Mouse (Mus musculus) hindbrain, embryonic 13.5 days (tissue): ENCODE results near the gene Usp40. TPM values are rescaled to one million over a fixed set of nuclear protein-coding genes. Genes with fewer than 3 reads are reported as not detected.

ENCODE experiments used
- ATAC-seq: fragments of 200-750 bp; cut with Nextera tagmentation; 2 replicates; pipeline ENCODE4 v1.8.0; 2017; ENCODE audit warnings: moderate TSS enrichment; ENCODE audit not compliant: low FRiP score
- H3K27ac ChIP-seq: fragments of 300-500 bp; sonication (generic); 2 replicates; pipeline ENCODE4 v1.5.1; 2015; ENCODE audit warnings: inconsistent platforms, mild to moderate bottlenecking, moderate library complexity
- H3K27me3 ChIP-seq: fragments of 300-500 bp; sonication (generic); 2 replicates; pipeline ENCODE4 v1.6.1; 2015; ENCODE audit warnings: mild to moderate bottlenecking, inconsistent platforms
- H3K36me3 ChIP-seq: fragments of 300-500 bp; sonication (generic); 2 replicates; pipeline ENCODE4 v1.6.1; 2015; ENCODE audit warnings: mild to moderate bottlenecking, inconsistent platforms
- H3K4me1 ChIP-seq: fragments of 300-500 bp; sonication (generic); replicated peaks from 2 replicates; pipeline ENCODE4 v1.6.1; 2015; ENCODE audit warnings: inconsistent platforms
- H3K4me2 ChIP-seq: fragments of 300-500 bp; sonication (generic); 2 replicates; pipeline ENCODE4 v1.6.1; 2015; ENCODE audit warnings: inconsistent platforms, mild to moderate bottlenecking, moderate library complexity
- H3K4me3 ChIP-seq: fragments of 300-500 bp; sonication (generic); 2 replicates; pipeline ENCODE4 v1.5.1; 2015; ENCODE audit warnings: mild to moderate bottlenecking, inconsistent platforms
- H3K9ac ChIP-seq: fragments of 300-500 bp; sonication (generic); 2 replicates; pipeline ENCODE4 v1.6.1; 2015; ENCODE audit warnings: mild to moderate bottlenecking, inconsistent platforms
- H3K9me3 ChIP-seq: fragments of 300-500 bp; sonication (generic); 2 replicates; pipeline ENCODE4 v1.6.1; 2016; ENCODE audit warnings: inconsistent platforms
- WGBS: fragments of 180-500 bp; shearing (Covaris S2); methylation state at CpG from one replicate; pipeline ENCODE4 v1.1.7; 2015; 5-methylcytosine and 5-hydroxymethylcytosine counted together
- microRNA-seq: library from miRNA; unstranded; fragments of <30 nt; microRNA quantifications from one replicate; pipeline ENCODE4, GENCODE M21; 2016
- polyA plus RNA-seq: library from polyadenylated mRNA; unstranded; fragments of >200 nt; fragmentation: Nextera tagmentation; extraction: Ambion mirVana; gene quantifications from 2 replicates; pipeline ENCODE4 v1.2.1, GENCODE M21; 2015

Gene Usp40
- polyA plus RNA-seq, 1 experiment from 2014 or later: 26.6 TPM

DNA sequence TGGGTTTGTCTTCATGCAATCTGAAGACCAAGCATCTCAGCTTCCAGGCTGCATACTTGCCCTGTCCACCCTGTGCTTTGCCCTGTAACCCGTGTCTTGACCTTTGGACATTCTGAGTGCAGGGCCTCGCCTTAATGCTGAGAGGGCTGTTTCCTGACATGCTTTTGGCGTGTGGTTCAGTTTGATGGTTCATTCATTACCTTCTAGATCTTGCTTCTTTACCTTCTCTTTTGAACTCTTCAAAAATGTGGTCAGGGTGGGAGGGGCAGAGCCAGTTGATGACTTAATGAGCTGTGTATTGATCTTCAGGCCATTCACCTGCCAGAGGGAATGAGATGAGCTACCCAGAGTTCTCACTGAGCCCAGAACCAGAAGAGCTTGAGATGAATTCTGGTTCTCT, 99.6 kb downstream of the Usp40 start:
- H3K4me1 ChIP-seq: no peaks in the 10 kb centered on the region
- H3K9ac ChIP-seq: no peak overlapping the region
- peaks cover 5% of the 10 kb centered on the region; the same call in 1 of the 2 replicates for H3K36me3 ChIP-seq
- no peaks in the 10 kb centered on the region for H3K27me3 ChIP-seq
- H3K27ac ChIP-seq: no peak overlapping the region
- H3K4me3 ChIP-seq: no peak overlapping the region
- no peaks in the 10 kb centered on the region for H3K9me3 ChIP-seq
- ATAC-seq: no peak
- 89% methylated on average over 3 of the region's 3 CpGs for WGBS
- H3K4me2 ChIP-seq: no peak overlapping the region

DNA sequence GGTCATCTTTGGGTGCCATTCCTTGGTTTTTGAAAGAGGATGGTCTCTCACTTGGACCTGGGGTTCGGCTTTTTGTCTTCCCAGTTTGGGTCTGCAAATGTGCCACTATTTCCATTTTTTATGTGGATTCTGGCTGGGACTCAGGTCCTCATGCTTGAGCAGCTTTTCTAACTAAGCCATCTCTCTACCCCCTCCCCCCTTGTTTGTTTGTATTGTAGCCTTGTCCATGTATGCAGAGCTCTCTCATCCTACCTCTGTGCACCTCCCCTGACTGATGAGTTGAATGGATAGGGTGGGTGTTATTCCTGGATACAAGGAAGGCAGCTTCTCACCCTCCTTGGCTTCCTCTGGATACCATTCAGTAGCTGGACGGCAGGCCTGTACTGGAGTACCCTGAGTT, 100.3 kb downstream of the Usp40 start:
- no peak overlapping the region for H3K27ac ChIP-seq
- H3K9me3 ChIP-seq: no peaks in the 10 kb centered on the region
- peaks cover 5% of the 10 kb centered on the region; the same call in 1 of the 2 replicates for H3K36me3 ChIP-seq
- no peaks in the 10 kb centered on the region for H3K4me1 ChIP-seq
- 94% methylated on average over 2 of the region's 2 CpGs for WGBS
- ATAC-seq: no peak
- no peaks in the 10 kb centered on the region for H3K27me3 ChIP-seq
- H3K4me2 ChIP-seq: no peak overlapping the region
- no peak overlapping the region for H3K9ac ChIP-seq
- no peak overlapping the region for H3K4me3 ChIP-seq

DNA sequence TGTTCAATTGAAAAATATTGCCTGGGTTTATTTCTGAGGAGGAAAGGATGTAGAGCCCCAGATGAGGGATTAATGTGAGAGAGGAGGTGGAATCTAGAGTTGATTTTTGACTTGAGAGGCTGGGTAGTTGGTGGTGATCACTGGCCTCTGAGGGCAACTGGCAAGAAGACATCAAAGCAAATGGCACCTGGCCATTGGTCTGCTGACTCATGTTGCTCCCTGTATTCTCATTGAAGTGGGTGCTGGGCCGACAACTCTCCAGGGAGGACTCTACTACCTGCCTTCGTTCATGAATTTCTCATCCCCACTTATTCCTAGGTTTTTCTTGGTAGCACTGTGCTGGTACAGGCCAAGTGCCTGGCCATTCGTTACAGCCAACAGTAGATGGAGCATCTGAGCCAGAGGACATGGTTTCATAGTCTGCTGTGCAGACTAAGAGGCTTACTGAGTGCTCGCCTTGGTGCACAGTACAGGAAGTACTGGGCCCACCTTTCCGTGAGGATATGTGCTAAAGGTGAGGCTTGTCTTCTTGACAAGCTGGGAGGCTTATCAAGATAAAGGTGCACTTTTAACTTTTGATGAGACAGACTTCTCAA, 101.9 kb downstream of the Usp40 start:
- no peak for ATAC-seq
- no peak overlapping the region for H3K9ac ChIP-seq

DNA sequence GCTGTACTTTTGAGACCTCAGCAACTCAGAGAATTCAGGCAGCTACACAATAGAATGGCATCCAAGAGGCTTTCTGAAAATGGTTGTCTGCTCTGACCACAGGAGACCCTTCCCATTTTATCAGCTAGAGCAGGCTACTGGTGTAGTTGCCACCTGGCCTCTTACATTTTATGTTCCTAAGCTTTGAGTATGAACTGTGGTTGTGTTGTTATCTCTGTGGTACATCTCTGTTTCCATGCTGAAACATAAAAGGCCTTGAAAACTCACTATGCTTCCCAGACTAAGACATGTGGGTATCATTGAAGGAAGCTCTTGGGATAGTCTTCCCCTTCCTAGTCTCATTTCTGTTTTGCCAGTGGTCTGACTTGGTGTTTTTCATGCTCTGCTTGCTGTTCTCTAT, 106.2 kb downstream of the Usp40 start:
- Histone ChIP-seq H3K27ac (no peak overlapping the region), H3K9ac (no peak overlapping the region), H3K4me3 (no peak overlapping the region), H3K9me3 (no peaks in the 10 kb centered on the region), H3K36me3 (no peaks in the 10 kb centered on the region; the same call in 1 of the 2 replicates), H3K4me2 (no peak overlapping the region), H3K27me3 (no peaks in the 10 kb centered on the region), H3K4me1 (no peaks in the 10 kb centered on the region)
- ATAC-seq: no peak

More for the DNA sequence above, 101.9 kb downstream of the Usp40 start:
- no peaks in the 10 kb centered on the region for H3K27me3 ChIP-seq
- no peaks in the 10 kb centered on the region for H3K4me1 ChIP-seq
- no peak overlapping the region for H3K27ac ChIP-seq
- 89% methylated on average over 5 of the region's 5 CpGs for WGBS
- H3K9me3 ChIP-seq: no peaks in the 10 kb centered on the region
- no peak overlapping the region for H3K4me3 ChIP-seq
- H3K36me3 ChIP-seq: peaks cover 5% of the 10 kb centered on the region; the same call in 1 of the 2 replicates
- no peak overlapping the region for H3K4me2 ChIP-seq

DNA sequence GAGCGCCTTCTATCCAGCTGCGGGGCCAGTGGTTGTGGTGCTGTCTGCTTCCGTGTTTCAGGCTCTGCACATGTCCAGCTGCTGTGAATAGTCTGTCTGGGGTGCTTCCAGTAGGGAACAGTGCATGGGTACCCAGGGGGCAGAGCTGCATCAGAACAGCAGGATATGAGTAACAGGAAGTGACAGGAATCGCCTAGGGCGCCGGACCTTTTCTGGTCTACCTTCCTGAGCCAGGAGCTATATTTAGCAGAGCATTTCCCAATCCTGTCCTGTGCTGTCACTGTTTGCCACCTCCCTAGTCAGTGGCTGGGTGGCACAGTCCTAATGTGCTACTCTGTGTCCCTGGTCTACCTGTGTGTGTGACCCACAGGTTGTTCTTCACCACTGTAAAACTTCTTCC, 107.4 kb downstream of the Usp40 start:
- Histone ChIP-seq H3K27ac (no peak overlapping the region), H3K9me3 (no peaks in the 10 kb centered on the region), H3K4me3 (no peak overlapping the region), H3K9ac (no peak overlapping the region), H3K4me2 (no peak overlapping the region), H3K4me1 (no peaks in the 10 kb centered on the region), H3K36me3 (no peaks in the 10 kb centered on the region; the same call in 1 of the 2 replicates), H3K27me3 (no peaks in the 10 kb centered on the region)
- no peak for ATAC-seq
- 87% methylated on average over 6 of the region's 6 CpGs for WGBS

DNA sequence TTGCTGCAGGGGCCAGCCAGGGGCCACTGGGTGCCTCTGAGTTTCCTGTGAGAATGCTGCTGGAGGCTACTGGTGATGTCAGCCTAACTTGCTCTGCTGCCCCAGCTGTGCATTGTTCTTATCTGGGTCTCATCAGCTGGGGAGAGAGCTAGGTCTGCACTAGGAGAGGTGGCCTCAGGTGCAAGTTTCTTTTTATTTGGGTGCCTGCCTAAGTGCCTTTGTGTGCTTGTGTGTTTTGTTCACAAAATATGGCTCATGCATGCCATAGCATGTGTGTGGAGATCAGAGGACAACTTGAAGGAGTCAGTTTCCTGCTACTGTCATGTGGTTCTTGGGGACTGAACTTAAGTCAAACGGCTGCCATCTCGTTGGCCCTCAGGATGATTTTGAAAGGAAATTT, 108.7 kb downstream of the Usp40 start:
- WGBS: 83% methylated on average over 2 of the region's 2 CpGs
- Histone ChIP-seq H3K9me3 (no peaks in the 10 kb centered on the region), H3K36me3 (no peaks in the 10 kb centered on the region; the same call in 1 of the 2 replicates), H3K9ac (no peak overlapping the region), H3K4me2 (no peak overlapping the region), H3K4me3 (no peak overlapping the region), H3K27ac (no peak overlapping the region), H3K27me3 (no peaks in the 10 kb centered on the region), H3K4me1 (no peaks in the 10 kb centered on the region)
- ATAC-seq: no peak

DNA sequence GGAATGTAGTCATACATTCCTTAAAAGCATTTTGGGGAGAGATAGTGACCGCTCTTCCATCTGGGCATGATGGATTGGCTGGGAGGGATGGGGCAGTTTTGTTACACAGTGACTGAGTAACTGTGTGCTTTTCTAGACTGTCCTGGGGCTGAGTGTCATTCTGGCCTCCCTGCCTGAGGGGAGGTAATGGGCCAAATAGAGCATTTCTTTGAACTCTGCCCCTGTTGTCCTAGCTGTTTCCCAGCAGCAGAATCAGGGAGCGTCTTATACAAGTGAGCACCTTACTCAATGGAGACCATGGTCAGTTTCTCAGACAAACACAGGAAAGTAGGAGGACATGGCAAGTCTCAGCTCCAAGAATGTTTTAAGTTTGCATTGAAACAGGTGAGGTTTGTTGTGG, 111.4 kb downstream of the Usp40 start:
- WGBS: 90% methylated on average over 2 of the region's 2 CpGs
- Histone ChIP-seq H3K4me2 (no peak overlapping the region), H3K27me3 (no peaks in the 10 kb centered on the region)

More for the DNA sequence above, 111.4 kb downstream of the Usp40 start:
- H3K27ac ChIP-seq: no peak overlapping the region
- H3K4me1 ChIP-seq: no peaks in the 10 kb centered on the region
- ATAC-seq: no peak
- H3K9me3 ChIP-seq: no peaks in the 10 kb centered on the region
- no peaks in the 10 kb centered on the region; the same call in 1 of the 2 replicates for H3K36me3 ChIP-seq
- no peak overlapping the region for H3K9ac ChIP-seq
- no peak overlapping the region for H3K4me3 ChIP-seq

Small RNA genes lying within 50 kb of the gene (microRNA-seq; reads per million reads assigned to microRNA genes)
- not detected for gene Gm25198

Other genes starting within 250 kb of the Usp40 start
- 2.5 and 2.9 TPM in 2 replicates for gene Sag, start 204.9 kb downstream of the Usp40 start, polyA plus RNA-seq
- 42.7 and 44.7 TPM in 2 replicates for gene Dgkd, start 155.3 kb downstream of the Usp40 start, polyA plus RNA-seq
- gene Ugt1a10, start 46.8 kb upstream of the Usp40 start, polyA plus RNA-seq: not detected in 2 replicates
- not detected in 2 replicates for gene Ugt1a9, start 62.2 kb upstream of the Usp40 start, polyA plus RNA-seq
- not detected in 2 replicates for gene Ugt1a8, start 79.3 kb upstream of the Usp40 start, polyA plus RNA-seq
- 1.1 and 2.1 TPM in 2 replicates for gene Ugt1a7c, start 86.5 kb upstream of the Usp40 start, polyA plus RNA-seq
- gene Ugt1a6b, start 94.7 kb upstream of the Usp40 start, polyA plus RNA-seq: 0.54 and 2.2 TPM in 2 replicates
- 2.3 and 3.4 TPM in 2 replicates for gene Ugt1a6a, start 126.3 kb upstream of the Usp40 start, polyA plus RNA-seq
- gene Ugt1a5, start 157.5 kb upstream of the Usp40 start, polyA plus RNA-seq: not detected in 2 replicates
- not detected in 2 replicates for gene Ugt1a2, start 192.1 kb upstream of the Usp40 start, polyA plus RNA-seq
- gene Dnajb3, start 197.2 kb upstream of the Usp40 start, polyA plus RNA-seq: 15.6 and 15.8 TPM in 2 replicates
- not detected in 2 replicates for gene Ugt1a1, start 203.4 kb upstream of the Usp40 start, polyA plus RNA-seq
- 0.66 and 0.79 TPM in 2 replicates for gene Mroh2a, start 218.4 kb upstream of the Usp40 start, polyA plus RNA-seq